Mouse (Mus musculus) heart, postnatal 0 days (tissue): ENCODE results near the gene Nav2. TPM values are rescaled to one million over a fixed set of nuclear protein-coding genes. Genes with fewer than 3 reads are reported as not detected.

Experiments
- ATAC-seq: fragments of 200-750 bp; cut with Nextera tagmentation; 2 replicates; pipeline ENCODE4 v1.8.0; 2017; ENCODE audit warnings: low read depth, moderate number of reproducible peaks, moderate library complexity; ENCODE audit not compliant: insufficient read depth
- DNase-seq: peaks from one replicate; pipeline ENCODE4 v3.0.0-alpha.2; 2016; ENCODE audit warnings: low spot score
- H3K27ac ChIP-seq: fragments of 300-500 bp; sonication (generic); 2 replicates; pipeline ENCODE4 v1.5.1; 2014; ENCODE audit warnings: low read depth, mild to moderate bottlenecking
- H3K27me3 ChIP-seq: fragments of 300-500 bp; sonication (generic); 2 replicates; pipeline ENCODE4 v1.6.1; 2014; ENCODE audit warnings: low read length, mixed read lengths; ENCODE audit not compliant: control insufficient read depth, insufficient read depth
- H3K36me3 ChIP-seq: fragments of 300-500 bp; sonication (generic); replicated peaks from 2 replicates; pipeline ENCODE4 v1.6.1; 2014; ENCODE audit warnings: low read length, mixed read lengths; ENCODE audit not compliant: control insufficient read depth, insufficient read depth
- H3K4me1 ChIP-seq: fragments of 300-500 bp; sonication (generic); 2 replicates; pipeline ENCODE4 v1.6.1; 2014; ENCODE audit warnings: antibody characterized with exemption; ENCODE audit not compliant: control insufficient read depth, insufficient read depth
- H3K4me2 ChIP-seq: fragments of 300-500 bp; sonication (generic); 2 replicates; pipeline ENCODE4 v1.6.1; 2014; ENCODE audit warnings: low read depth, mild to moderate bottlenecking, low read length, moderate library complexity
- H3K4me3 ChIP-seq: fragments of 300-500 bp; sonication (generic); 2 replicates; pipeline ENCODE4 v1.5.1; 2014; ENCODE audit warnings: low read depth, low read length
- H3K9ac ChIP-seq: fragments of 300-500 bp; sonication (generic); replicated peaks from 2 replicates; pipeline ENCODE4 v1.6.1; 2014; ENCODE audit warnings: low read depth, low read length, mixed read lengths
- H3K9me3 ChIP-seq: fragments of 300-500 bp; sonication (generic); replicated peaks from 2 replicates; pipeline ENCODE4 v1.6.1; 2016; ENCODE audit warnings: low read length; ENCODE audit not compliant: control insufficient read depth
- CTCF ChIP-seq: IDR thresholded peaks from 2 replicates; pipeline ENCODE4 v1.5.1; 2016; ENCODE audit warnings: antibody characterized with exemption, control low read depth, low read depth
- EP300 ChIP-seq: IDR thresholded peaks from 2 replicates; pipeline ENCODE4 v1.6.1; 2016; ENCODE audit warnings: antibody characterized with exemption, low read depth
- WGBS: fragments of 180-500 bp; shearing (Covaris S2); extraction: QIAGEN DNeasy Blood & Tissue Kit; methylation state at CpG from one replicate; pipeline ENCODE4 v1.1.7; 2014; 5-methylcytosine and 5-hydroxymethylcytosine counted together
- polyA plus RNA-seq: library from polyadenylated mRNA; unstranded; fragments of >200 nt; fragmentation: Nextera tagmentation; extraction: Ambion mirVana; gene quantifications from 2 replicates; pipeline ENCODE4 v1.2.1, GENCODE M21; 2015
- total RNA-seq: library from RNA; depleted of rRNA; stranded (reverse); fragments of >200 nt; gene quantifications from 2 replicates; pipeline ENCODE4 v1.2.3, GENCODE M21; 2014; ENCODE audit warnings: low replicate concordance

Nav2 gene
- total and polyA plus RNA-seq, 2 experiments from 2014 or later: 22.8 to 77.9 TPM

- DNase-seq (peak; percentile 90), ATAC-seq (peak; percentile 56)
- Histone ChIP-seq H3K9ac (peak overlapping the region; percentile 63; the same call in 1 of the 2 replicates), H3K27ac (peak overlapping the region; percentile 94), H3K4me3 (peak overlapping the region; percentile 58), H3K9me3 (no peaks in the 10 kb centered on the region), H3K36me3 (no peaks in the 10 kb centered on the region), H3K4me2 (peak overlapping the region; percentile 78), H3K4me1 (peaks cover 28% of the 10 kb centered on the region), H3K27me3 (no peaks in the 10 kb centered on the region)
- 0 out of 2 replicates have a peak, but pooled peaks have one; percentile 47 for TF ChIP-seq EP300
- peak; percentile 39 for TF ChIP-seq CTCF
- 9% methylated on average over 8 of the region's 8 CpGs for WGBS
Measured at GRCm38 (mm10) chr7:49247744-49248331, 339.3 kb downstream of the Nav2 start.

- peak; percentile 57 for DNase-seq
- TF ChIP-seq EP300 (no peak), CTCF (0 out of 2 replicates have a peak, but pooled peaks have one; percentile 3)
- H3K4me2 ChIP-seq: peak overlapping the region; percentile 78
- H3K36me3 ChIP-seq: no peaks in the 10 kb centered on the region
- no peaks in the 10 kb centered on the region for H3K9me3 ChIP-seq
- H3K9ac ChIP-seq: peak overlapping the region; percentile 49; the same call in 1 of the 2 replicates
- ATAC-seq: peak; percentile 6; the same call in 1 of the 2 replicates
- peaks cover 28% of the 10 kb centered on the region for H3K4me1 ChIP-seq
- peak overlapping the region; percentile 94 for H3K27ac ChIP-seq
- H3K27me3 ChIP-seq: no peaks in the 10 kb centered on the region
- WGBS: 20% methylated on average over 13 of the region's 14 CpGs
- H3K4me3 ChIP-seq: peak overlapping the region; percentile 58
Measured at GRCm38 (mm10) chr7:49248333-49249086, 340.0 kb downstream of the Nav2 start.

DNA sequence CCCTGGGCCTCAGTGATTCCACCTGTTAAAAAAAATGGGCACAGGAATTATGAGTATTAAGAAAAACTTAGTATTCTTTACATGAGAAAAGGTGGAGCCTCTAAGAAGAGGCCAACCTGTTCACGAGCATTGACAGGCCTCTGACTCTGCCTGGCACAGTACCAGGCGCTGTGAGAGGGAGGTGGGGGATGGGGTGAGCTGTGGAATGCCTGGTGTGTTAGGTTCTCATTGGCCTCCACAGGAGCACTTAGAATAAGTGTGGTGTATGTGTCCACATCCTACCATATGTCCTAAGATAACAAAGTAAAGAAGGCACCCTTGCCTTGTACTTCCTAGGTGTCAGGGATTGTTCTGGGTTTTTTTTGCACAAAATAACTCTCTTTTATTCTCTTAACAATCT is 340.9 kb downstream of the Nav2 start:
- H3K4me1 ChIP-seq: peaks cover 28% of the 10 kb centered on the region
- WGBS: 41% methylated on average over 2 of the region's 2 CpGs
- no peaks in the 10 kb centered on the region for H3K27me3 ChIP-seq
- DNase-seq (no peak), ATAC-seq (no peak)
- peak overlapping the region; percentile 78 for H3K4me2 ChIP-seq
- H3K4me3 ChIP-seq: peak overlapping the region; percentile 58; the same call in 1 of the 2 replicates
- no peaks in the 10 kb centered on the region for H3K36me3 ChIP-seq
- no peak overlapping the region for H3K9ac ChIP-seq
- H3K9me3 ChIP-seq: no peaks in the 10 kb centered on the region
- peak overlapping the region; percentile 94 for H3K27ac ChIP-seq
- no peak for TF ChIP-seq CTCF
- TF ChIP-seq EP300: no peak

GRCm38 (mm10) chr7:49249996-49250395 is 341.5 kb downstream of the Nav2 start:
- DNase-seq: peak; percentile 74
- 2% methylated on average over 9 of the region's 9 CpGs for WGBS
- TF ChIP-seq CTCF (peak; percentile 96), EP300 (no peak)
- no peak overlapping the region; the same call in 1 of the 2 replicates for H3K27ac ChIP-seq
- no peak for ATAC-seq
- H3K9me3 ChIP-seq: no peaks in the 10 kb centered on the region
- peak overlapping the region; percentile 78 for H3K4me2 ChIP-seq
- no peaks in the 10 kb centered on the region for H3K27me3 ChIP-seq
- H3K4me1 ChIP-seq: peaks cover 28% of the 10 kb centered on the region
- H3K4me3 ChIP-seq: no peak overlapping the region
- H3K36me3 ChIP-seq: no peaks in the 10 kb centered on the region
- no peak overlapping the region for H3K9ac ChIP-seq

- WGBS: 85% methylated on average over 13 of the region's 13 CpGs
- Histone ChIP-seq H3K4me3 (no peak overlapping the region), H3K9ac (no peak overlapping the region), H3K27ac (no peak overlapping the region), H3K36me3 (no peaks in the 10 kb centered on the region), H3K4me1 (peaks cover 24% of the 10 kb centered on the region), H3K27me3 (no peaks in the 10 kb centered on the region), H3K4me2 (no peak overlapping the region), H3K9me3 (no peaks in the 10 kb centered on the region)
- ATAC-seq (no peak), DNase-seq (no peak)
- TF ChIP-seq CTCF (no peak), EP300 (no peak)
Measured at GRCm38 (mm10) chr7:49250581-49251307, 342.2 kb downstream of the Nav2 start.
